9 mouse cellular contexts compared by ENCODE assay signal in the genomic region with DNA sequence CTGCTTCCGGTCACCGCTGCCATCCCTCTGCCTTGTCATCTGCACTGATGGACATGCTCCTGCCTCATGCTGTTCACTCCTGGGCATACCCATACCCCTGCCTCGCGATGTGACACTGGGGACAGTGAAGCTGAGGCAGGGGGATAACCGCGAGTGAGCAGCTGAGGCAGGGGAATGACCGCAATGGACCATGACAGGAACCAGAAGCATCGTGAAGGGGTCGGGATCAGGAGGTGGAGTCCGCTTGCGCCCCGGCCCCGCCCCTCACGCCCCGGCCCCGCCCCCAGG. TPM values are rescaled to one million over a fixed set of nuclear protein-coding genes. Genes with fewer than 3 reads are reported as not detected.
DNase-seq lines count a peak whose midpoint lies in the region; ATAC-seq and TF ChIP-seq lines count a peak whose summit lies in the region.
"Had no signal": no experiment of that assay in that cellular context is flagged by ENCODE, and none has a peak within 500 bp of the region (broad histone marks: within the 10 kb centered on the region; RNA-seq: fewer than 3 reads in every experiment).

No protein-coding gene starts in this region.

- 32% methylated on average over 16 of the region's 16 CpGs for WGBS in kidney, adult 2 months
- WGBS in heart, embryonic 16.5 days, result 30% methylated on average over 16 of the region's 16 CpGs
- 61% methylated on average over 15 of the region's 16 CpGs for WGBS in macrophage (ENCODE audit: missing documents)

- no peaks in the 10 kb centered on the region for H3K36me3 ChIP-seq in kidney, adult 2 months (ENCODE audit: control insufficient read depth, insufficient read depth, low read length)
- H3K36me3 ChIP-seq in G1E (replicated peaks) (peaks cover 43% of the 10 kb centered on the region), macrophage (ENCODE audit: inconsistent target) (peaks cover 11% of the 10 kb centered on the region; the same call in 1 of the 2 replicates)
- peaks cover 23% of the 10 kb centered on the region for H3K36me3 ChIP-seq in heart, embryonic 16.5 days (ENCODE audit: control insufficient read depth, insufficient read depth)

- no peak for TF ChIP-seq CTCF in kidney, adult 2 months (conservative IDR thresholded peaks at IDR 0.05; ENCODE audit: insufficient read depth, insufficient read length, low read depth, low read length)
- TF ChIP-seq CTCF in G1E (IDR thresholded peaks at IDR 0.05; ENCODE audit: low read depth, low read length), result no peak

- H3K4me3 ChIP-seq in kidney, adult 2 months (ENCODE audit: insufficient read depth, low read depth, low read length), result peak overlapping the region; percentile 98; the same call in 1 of the 2 replicates
- H3K4me3 ChIP-seq in G1E (ENCODE audit: low read depth, low read length), result peak overlapping the region; percentile 79
- peak overlapping the region; percentile 70 for H3K4me3 ChIP-seq in heart, embryonic 16.5 days (ENCODE audit: low read length)
- H3K4me3 ChIP-seq in macrophage (ENCODE audit: inconsistent target), result peak overlapping the region; percentile 45

- no peaks in the 10 kb centered on the region for H3K27me3 ChIP-seq in kidney, adult 2 months (replicated peaks; ENCODE audit: control insufficient read depth, insufficient read depth, low read length)
- no peaks in the 10 kb centered on the region for H3K27me3 ChIP-seq in G1E (ENCODE audit: insufficient read depth, low read length)
- H3K27me3 ChIP-seq in heart, embryonic 16.5 days (ENCODE audit: control insufficient read depth, insufficient read depth, low read length), result no peaks in the 10 kb centered on the region
- H3K27me3 ChIP-seq: Patski had no signal

- no peaks in the 10 kb centered on the region for H3K4me1 ChIP-seq in kidney, adult 2 months (ENCODE audit: control insufficient read depth, insufficient read depth, low read length)
- peaks cover 16% of the 10 kb centered on the region for H3K4me1 ChIP-seq in G1E (ENCODE audit: insufficient read depth, low read depth, low read length)
- no peaks in the 10 kb centered on the region for H3K4me1 ChIP-seq in heart, embryonic 16.5 days (ENCODE audit: control insufficient read depth, insufficient read depth, low read length)

- no peak for ATAC-seq in G1E (ENCODE audit: extremely low read depth, insufficient number of reproducible peaks, low FRiP score, poor library complexity, severe bottlenecking)
- no peak for ATAC-seq in heart, embryonic 16.5 days (replicated peaks; ENCODE audit: extremely low read depth, insufficient read depth, low FRiP score)

- no peak for DNase-seq in kidney, adult 2 months
- DNase-seq in kidney, adult 9 months, result no peak
- no peak for DNase-seq in G1E (ENCODE audit: low spot score)
- DNase-seq in MN1 (ENCODE audit: low spot score), result no peak
- DNase-seq in ovary, postnatal 14 days (ENCODE audit: low spot score), result no peak
- no peak for DNase-seq in urinary bladder, postnatal 4 days (ENCODE audit: low spot score in 2 of 2)

- H3K4me2 ChIP-seq in heart, embryonic 16.5 days (ENCODE audit: low read depth, low read length), result peak overlapping the region; percentile 91

- H3K9ac ChIP-seq in heart, embryonic 16.5 days (ENCODE audit: low read length), result peak overlapping the region; percentile 76; the same call in 1 of the 2 replicates

- no peak for TF ChIP-seq POLR2A in kidney, adult 2 months (IDR thresholded peaks at IDR 0.05; ENCODE audit: low read depth, low read length)

- peaks cover 51% of the 10 kb centered on the region for H3K9me3 ChIP-seq in G1E (replicated peaks)
- H3K9me3 ChIP-seq in heart, embryonic 16.5 days (replicated peaks; ENCODE audit: control insufficient read depth, low read length), result peaks cover 48% of the 10 kb centered on the region

- no peaks in the 10 kb centered on the region for H3K79me2 ChIP-seq in macrophage (ENCODE audit: inconsistent target)

- H3K27ac ChIP-seq in kidney, adult 2 months (ENCODE audit: insufficient read depth, low read depth, low read length), result no peak overlapping the region
- H3K27ac ChIP-seq in heart, embryonic 16.5 days (ENCODE audit: low read length), result peak overlapping the region; percentile 53; the same call in 1 of the 2 replicates
- H3K27ac ChIP-seq in macrophage, result peak overlapping the region; percentile 68

RNA-seq across cellular contexts. Expression of gene Il3ra, which starts 0.7 kb away (rescaled TPM):
- polyA plus RNA-seq in kidney, adult 2 months (2012; rRNA removed), result 10.9 and 12.0 TPM in 2 replicates
- total RNA-seq in G1E (2014; fragmentation: Nextera tagmentation) (2.7 and 7.4 TPM in 2 replicates), G1E (2017) (10.4 and 11.2 TPM in 2 replicates)
- polyA plus RNA-seq in G1E (2012) (97.2 and 105 TPM in 2 replicates), macrophage (2018) (17.6 to 43.2 TPM (median 41.3 TPM) in 3 replicates)
- 4.7 and 6.9 TPM in 2 replicates for polyA plus RNA-seq in heart, embryonic 16.5 days (2015; fragmentation: Nextera tagmentation; extraction: Ambion mirVana)
- total RNA-seq in macrophage (2018; cell fraction: chromatin; rRNA removed), result 10 to 100 TPM; 27.4 to 79.2 (median 52.6) TPM
- 10 to 100 TPM; 44.2 to 76.4 (median 55.3) TPM for total RNA-seq in macrophage (2018; cell fraction: cytosol; rRNA removed)
- total RNA-seq in macrophage (2018; cell fraction: nucleus; rRNA removed), result 10 to 100 TPM; 38.2 to 82.6 (median 61.9) TPM

RNA-seq across cellular contexts. Expression of gene Olfr31, which starts 24.1 kb away (rescaled TPM):
- not detected in 2 replicates for polyA plus RNA-seq in kidney, adult 2 months (2012; rRNA removed)
- total RNA-seq in G1E (2014; fragmentation: Nextera tagmentation) (not detected in 2 replicates), G1E (2017) (0.06 and 0.16 TPM in 2 replicates)
- polyA plus RNA-seq in G1E (2012) (not detected in 2 replicates), macrophage (2018) (not detected in 3 replicates)
- not detected in 2 replicates for polyA plus RNA-seq in heart, embryonic 16.5 days (2015; fragmentation: Nextera tagmentation; extraction: Ambion mirVana)
- total RNA-seq in macrophage (2018; cell fraction: chromatin; rRNA removed), result not detected
- total RNA-seq in macrophage (2018; cell fraction: cytosol; rRNA removed), result not detected
- total RNA-seq in macrophage (2018; cell fraction: nucleus; rRNA removed), result not detected

RNA-seq across cellular contexts. Expression of gene Olfr721-ps1, which starts 54.3 kb away (rescaled TPM):
- not detected in 2 replicates for polyA plus RNA-seq in kidney, adult 2 months (2012; rRNA removed)
- total RNA-seq in G1E (2014; fragmentation: Nextera tagmentation) (not detected in 2 replicates), G1E (2017) (0.16 TPM in 1 of 2 replicates, not detected in the other)
- polyA plus RNA-seq in G1E (2012) (not detected in 2 replicates), macrophage (2018) (not detected in 3 replicates)
- not detected in 2 replicates for polyA plus RNA-seq in heart, embryonic 16.5 days (2015; fragmentation: Nextera tagmentation; extraction: Ambion mirVana)
- total RNA-seq in macrophage (2018; cell fraction: chromatin; rRNA removed), result not detected
- not detected for total RNA-seq in macrophage (2018; cell fraction: cytosol; rRNA removed)
- total RNA-seq in macrophage (2018; cell fraction: nucleus; rRNA removed), result not detected
- polyA plus RNA-seq: Patski had no signal

Comparison
In these comparisons a context has a peak if more than half of its experiments do, and no peak if none do; other contexts are left out.
1. H3K4me3 ChIP-seq: peak in every context shown above with its lines; median percentile 98 in kidney, adult 2 months; 79 in G1E; 70 in heart, embryonic 16.5 days; 45 in macrophage.